Mouse (Mus musculus): ENCODE results near the gene Lrtm2. TPM values are rescaled to one million over a fixed set of nuclear protein-coding genes. Genes with fewer than 3 reads are reported as not detected.

Gene Lrtm2
- total RNA-seq, 2 experiments from 2014 or later = 60.5 to 63.9 TPM

- Histone ChIP-seq H3K4me3 (no peak overlapping the region), H3K27ac (peak overlapping the region; percentile 83)
- TF ChIP-seq CTCF (IDR thresholded peaks at IDR 0.05) = no peak
- DNase-seq (ENCODE audit: extremely low spot score in 1 of 2, low spot score in 2 of 2) = no peak
- intact Hi-C loops (cut with DNase I) = no loop called here
These were observed 15.7 kb downstream of the Lrtm2 start for GRCm38 (mm10) chr6:119314751-119315476.

GRCm38 (mm10) chr6:119313588-119314375, 16.8 kb downstream of the Lrtm2 start:
- Histone ChIP-seq H3K4me3 (no peak overlapping the region), H3K27ac (peak overlapping the region; percentile 83)
- TF ChIP-seq CTCF (IDR thresholded peaks at IDR 0.05) = no peak
- intact Hi-C loops (cut with DNase I) = no loop called here
- DNase-seq (ENCODE audit: extremely low spot score in 1 of 2, low spot score in 2 of 2) = peak in 1 of 2 experiments; percentile 61

- no peak overlapping the region for H3K4me3 ChIP-seq
- DNase-seq (ENCODE audit: extremely low spot score in 1 of 2, low spot score in 2 of 2) = no peak
- H3K27ac ChIP-seq = peak overlapping the region; percentile 71
- intact Hi-C loops (cut with DNase I) = no loop called here
- TF ChIP-seq CTCF (IDR thresholded peaks at IDR 0.05) = no peak
These were observed 17.5 kb downstream of the Lrtm2 start for GRCm38 (mm10) chr6:119313096-119313495.

- DNase-seq (ENCODE audit: extremely low spot score in 1 of 2, low spot score in 2 of 2) = no peak
- intact Hi-C loops (cut with DNase I) = no loop called here
- TF ChIP-seq CTCF (IDR thresholded peaks at IDR 0.05) = no peak
- H3K4me3 ChIP-seq = no peak overlapping the region
- no peak overlapping the region; the same call in 1 of the 2 replicates for H3K27ac ChIP-seq
These were observed 18.2 kb downstream of the Lrtm2 start for GRCm38 (mm10) chr6:119312381-119312780.

GRCm38 (mm10) chr6:119310176-119310575, 20.4 kb downstream of the Lrtm2 start:
- intact Hi-C loops (cut with DNase I) = loop anchor here (1.0 kb wide), 1 partner anchor 19 kb away; no protein-coding TSS in a partner anchor
- TF ChIP-seq CTCF (IDR thresholded peaks at IDR 0.05) = no peak
- Histone ChIP-seq H3K27ac (peak overlapping the region; percentile 20), H3K4me3 (no peak overlapping the region)
- peak; percentile 63 to 76 for DNase-seq (ENCODE audit: extremely low spot score in 1 of 2, low spot score in 2 of 2)

- Histone ChIP-seq H3K27ac (peak overlapping the region; percentile 55), H3K4me3 (no peak overlapping the region)
- intact Hi-C loops (cut with DNase I) = no loop called here
- no peak for TF ChIP-seq CTCF (IDR thresholded peaks at IDR 0.05)
- DNase-seq (ENCODE audit: extremely low spot score in 1 of 2, low spot score in 2 of 2) = no peak
These were observed 22.6 kb downstream of the Lrtm2 start for GRCm38 (mm10) chr6:119307867-119308413.

- intact Hi-C loops (cut with DNase I) = no loop called here
- TF ChIP-seq CTCF (IDR thresholded peaks at IDR 0.05) = no peak
- no peak overlapping the region for H3K4me3 ChIP-seq
- DNase-seq (ENCODE audit: extremely low spot score in 1 of 2, low spot score in 2 of 2) = no peak
- H3K27ac ChIP-seq = no peak overlapping the region
These were observed 27.2 kb downstream of the Lrtm2 start for GRCm38 (mm10) chr6:119303331-119303730.

- intact Hi-C loops (cut with DNase I) = no loop called here
- no peak for DNase-seq (ENCODE audit: extremely low spot score in 1 of 2, low spot score in 2 of 2)
- TF ChIP-seq CTCF (IDR thresholded peaks at IDR 0.05) = no peak
- no peak overlapping the region for H3K27ac ChIP-seq
- H3K4me3 ChIP-seq = no peak overlapping the region
These were observed 29.3 kb downstream of the Lrtm2 start for GRCm38 (mm10) chr6:119301310-119301709.

- TF ChIP-seq CTCF (IDR thresholded peaks at IDR 0.05) = peak; percentile 36
- intact Hi-C loops (cut with DNase I) = loop anchor here (1.0 kb wide), 1 partner anchor 60 kb away; no protein-coding TSS in a partner anchor
- DNase-seq (ENCODE audit: extremely low spot score in 1 of 2, low spot score in 2 of 2) = peak; percentile 57 to 73
- H3K4me3 ChIP-seq = no peak overlapping the region
- no peak overlapping the region for H3K27ac ChIP-seq
These were observed 49.8 kb downstream of the Lrtm2 start for GRCm38 (mm10) chr6:119280761-119281160.

GRCm38 (mm10) chr6:119276713-119277112, 53.9 kb downstream of the Lrtm2 start:
- intact Hi-C loops (cut with DNase I) = no loop called here
- H3K27ac ChIP-seq = no peak overlapping the region
- no peak overlapping the region for H3K4me3 ChIP-seq
- no peak for DNase-seq (ENCODE audit: extremely low spot score in 1 of 2, low spot score in 2 of 2)
- no peak for TF ChIP-seq CTCF (IDR thresholded peaks at IDR 0.05)

Other genes with a start within 250 kb of the Lrtm2 start
- 10 to 100 TPM; 17.8 to 19.8 TPM for gene Dcp1b, start 155.5 kb downstream of the Lrtm2 start, total RNA-seq (2021)
- gene Cacna1c, start 134.3 kb downstream of the Lrtm2 start, total RNA-seq (2021) = 10 to 100 TPM; 69.1 to 73.9 TPM
- 1 to 10 TPM; 1.7 to 1.9 TPM for gene Cacna2d4, start 94.2 kb downstream of the Lrtm2 start, total RNA-seq (2021)
- 10 to 100 TPM; 39.9 to 40.9 TPM for gene Adipor2, start 86.9 kb upstream of the Lrtm2 start, total RNA-seq (2021)
- gene Fbxl14, start 148.9 kb upstream of the Lrtm2 start, total RNA-seq (2021) = 10 to 100 TPM; 35.9 to 40.4 TPM
- 1 to 10 TPM; 1.7 to 1.9 TPM for gene Wnt5b, start 213.6 kb upstream of the Lrtm2 start, total RNA-seq (2021)

All from left cerebral cortex, adult 2 months (tissue).